8 mouse cellular contexts compared by ENCODE assay signal in genomic region chrX:20920844-20921364, GRCm38 (mm10). TPM values are rescaled to one million over a fixed set of nuclear protein-coding genes. Genes with fewer than 3 reads are reported as not detected.
DNase-seq lines count a peak whose midpoint lies in the region; ATAC-seq lines count a peak whose summit lies in the region.

Gene Syn1 (minus strand): TSS chrX:20921004.

- H3K4me1 ChIP-seq in hindbrain, embryonic 14.5 days (replicated peaks; ENCODE audit: control insufficient read depth, insufficient read depth, low read length), result peaks cover 22% of the 10 kb centered on the region

- H3K36me3 ChIP-seq in hindbrain, embryonic 14.5 days (replicated peaks; ENCODE audit: control insufficient read depth, insufficient read depth), result no peaks in the 10 kb centered on the region

- WGBS in hindbrain, embryonic 14.5 days, result 16% methylated on average over 29 of the region's 44 CpGs

- H3K9me3 ChIP-seq in hindbrain, embryonic 14.5 days (ENCODE audit: control insufficient read depth, low read length), result no peaks in the 10 kb centered on the region

- peak within 1 kb of the TSS; percentile 58 for H3K4me3 ChIP-seq in hindbrain, embryonic 14.5 days (replicated peaks; ENCODE audit: low read length)

- no peaks in the 10 kb centered on the region for H3K27me3 ChIP-seq in hindbrain, embryonic 14.5 days (ENCODE audit: control insufficient read depth, insufficient read depth, low read length)

- peak within 1 kb of the TSS; percentile 62 for H3K4me2 ChIP-seq in hindbrain, embryonic 14.5 days (replicated peaks)

- peak within 1 kb of the TSS; percentile 73 for H3K27ac ChIP-seq in hindbrain, embryonic 14.5 days

- peak; percentile 97 for ATAC-seq in hindbrain, embryonic 14.5 days (ENCODE audit: low FRiP score)

- peak; percentile 90 for DNase-seq in Muller cell, postnatal 12 days (ENCODE audit: inconsistent ontology term)
- DNase-seq in cerebellum, adult 9-11 months, result peak; percentile 95
- DNase-seq in frontal cortex, postnatal 25 days (ENCODE audit: low spot score in 2 of 2), result peak; percentile 45 to 66
- peak; percentile 87 for DNase-seq in hindbrain, embryonic 14.5 days (ENCODE audit: low spot score)
- DNase-seq in layer of hippocampus, postnatal 25 days (ENCODE audit: extremely low spot score in 1 of 2, low spot score in 1 of 2), result peak; percentile 53 to 60
- DNase-seq in lung, postnatal 14 days, result peak; percentile 77
- DNase-seq in ovary, postnatal 36 days (ENCODE audit: low spot score), result peak; percentile 81
- DNase-seq in thymus, postnatal 14 days, result peak; percentile 73

- peak within 1 kb of the TSS; percentile 74 for H3K9ac ChIP-seq in hindbrain, embryonic 14.5 days

RNA-seq across cellular contexts. Expression of gene Syn1, which starts in this region (rescaled TPM):
- polyA plus RNA-seq in hindbrain, embryonic 14.5 days (2014; fragmentation: Nextera tagmentation; extraction: Ambion mirVana), result 97.3 and 132 TPM in 2 replicates
- total RNA-seq in layer of hippocampus, postnatal 25 days (2021), result 100 to 1,000 TPM; 476 to 498 TPM

Comparison
In these comparisons a context has a peak if more than half of its experiments do, and no peak if none do; other contexts are left out.
1. Peak in every context shown above with its lines: DNase-seq, ATAC-seq, H3K4me3 ChIP-seq and H3K27ac ChIP-seq.